Mouse (Mus musculus) cerebellum, adult 2 months (tissue): Measurements from ENCODE around the gene Utp14a.

Experiments used
- CTCF ChIP-seq: fragments of 200-500 bp; IDR thresholded peaks from 2 replicates; pipeline ENCODE4 v1.5.1; 2011; ENCODE audit warnings: low read depth, mild to moderate bottlenecking, control low read depth, low read length, moderate library complexity, borderline replicate concordance; ENCODE audit not compliant: insufficient read depth
- POLR2A ChIP-seq: fragments of 200-500 bp; IDR thresholded peaks from 2 replicates; pipeline ENCODE4 v1.6.1; 2011; ENCODE audit warnings: low read length, control low read depth, borderline replicate concordance; ENCODE audit not compliant: insufficient read depth

DNA sequence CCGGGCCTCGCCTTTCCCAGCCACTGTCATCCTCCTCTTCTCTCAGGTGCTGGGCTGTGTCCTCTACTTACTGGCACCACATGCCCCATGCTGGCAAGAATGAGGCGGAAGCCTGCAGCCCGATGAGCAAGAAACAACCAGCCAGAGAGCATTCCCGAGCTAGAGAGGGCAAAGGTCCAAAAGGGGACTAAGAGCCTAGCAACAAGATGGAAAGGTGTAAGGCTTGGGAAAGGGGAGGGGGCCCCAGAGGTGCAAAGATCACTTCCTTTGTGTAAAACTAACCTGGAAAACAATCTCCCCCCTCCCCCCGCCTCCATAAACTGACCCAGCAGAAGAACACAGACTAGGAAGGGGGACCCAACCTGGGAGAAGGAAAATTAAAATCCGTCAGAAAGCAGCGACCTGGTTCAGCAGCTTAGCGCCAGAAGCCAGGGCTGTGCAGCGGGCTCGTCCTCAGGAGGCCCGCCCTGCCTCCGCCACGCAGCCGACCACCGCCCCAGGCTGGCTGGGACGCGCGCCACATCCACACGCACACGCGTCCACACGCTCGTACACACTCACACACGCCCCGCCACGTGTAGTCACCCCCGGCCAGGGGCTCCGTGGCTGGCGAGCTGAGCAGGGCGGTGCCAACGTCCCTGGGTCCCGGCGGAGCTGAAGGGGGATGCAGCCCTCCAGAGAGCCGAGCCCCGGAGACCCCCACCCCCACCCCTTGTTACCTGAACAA, 48.7 kb upstream of the Utp14a start:
- TF ChIP-seq POLR2A (no peak), CTCF (no peak)
